Mouse (Mus musculus): ENCODE results near the gene Postn. TPM values are rescaled to one million over a fixed set of nuclear protein-coding genes. Genes with fewer than 3 reads are reported as not detected.

Postn gene
- total RNA-seq, 4 experiments from 2014 or later, result 32.5 to 65.1 (median 45.4) TPM

DNA sequence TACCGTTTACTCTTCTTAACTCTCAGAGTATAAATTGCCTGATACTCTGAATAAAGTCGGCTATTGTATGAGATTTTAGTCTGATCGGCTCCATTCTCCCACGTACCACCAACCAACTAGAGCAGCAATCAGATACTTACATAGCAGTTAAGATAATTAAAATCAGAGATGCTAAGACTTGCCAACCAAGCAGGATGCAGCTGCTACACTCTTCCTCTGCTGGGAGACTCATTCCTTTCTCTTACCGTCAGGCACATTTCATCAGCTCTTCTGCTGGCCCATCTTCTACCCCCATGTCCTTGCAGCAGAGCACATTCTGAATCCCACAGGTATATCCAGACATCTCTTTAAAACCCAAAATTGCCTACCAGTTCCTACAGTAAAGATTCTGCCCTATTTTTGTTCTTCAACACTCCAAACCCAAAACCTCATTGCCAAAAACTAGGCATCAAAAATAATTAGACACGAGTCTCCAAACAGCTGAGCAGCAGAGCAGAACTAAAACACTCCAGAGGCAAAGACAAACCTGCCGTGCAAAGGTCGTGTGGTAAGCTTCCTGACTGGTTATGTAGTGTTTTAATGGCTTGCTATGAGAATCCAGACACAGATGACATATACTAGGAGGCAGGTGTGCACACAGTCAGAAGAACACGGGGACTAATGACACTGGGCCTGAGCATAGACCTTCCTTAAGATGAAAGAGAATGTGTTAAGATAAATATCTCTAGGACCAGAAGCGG is 59.5 kb downstream of the Postn start:
- no peak for DNase-seq

DNA sequence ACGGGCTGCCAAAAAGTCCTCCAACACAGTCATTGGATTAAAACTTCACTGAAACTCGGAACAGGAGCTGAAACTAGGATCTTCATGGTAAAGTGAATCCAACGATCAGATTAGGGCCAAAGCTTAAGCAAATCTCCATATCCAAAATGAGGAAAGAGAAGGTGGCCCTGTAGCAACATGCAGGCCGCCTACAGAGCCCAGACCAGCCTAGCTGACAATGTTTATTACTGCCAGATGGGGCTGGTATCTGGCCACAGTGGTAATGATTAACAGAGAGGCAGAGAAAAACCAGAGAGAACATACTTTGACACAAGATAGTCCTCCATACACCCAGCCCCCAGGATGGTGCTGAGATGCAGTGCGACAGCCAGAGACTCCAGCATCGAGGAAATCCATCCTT is 60.1 kb downstream of the Postn start:
- DNase-seq, result no peak

DNA sequence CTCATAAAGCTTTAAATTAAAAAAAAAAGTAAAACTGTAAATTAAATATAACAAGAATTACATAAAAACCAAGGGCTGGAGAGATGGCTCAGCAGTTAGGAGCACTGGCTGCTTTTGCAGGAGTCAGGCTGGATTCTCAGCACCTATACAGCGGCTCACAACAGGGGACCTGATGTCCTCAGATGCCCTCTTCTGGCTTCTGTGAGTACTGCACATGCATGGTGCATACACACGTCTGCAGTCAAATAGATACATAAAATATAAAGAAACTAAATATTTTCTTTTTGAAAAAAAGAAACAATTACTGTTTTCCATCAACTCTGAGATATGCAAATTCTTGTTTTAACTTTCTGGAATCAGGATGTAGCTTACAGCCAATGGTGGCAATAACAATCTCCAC is 60.8 kb downstream of the Postn start:
- no peak for DNase-seq

DNA sequence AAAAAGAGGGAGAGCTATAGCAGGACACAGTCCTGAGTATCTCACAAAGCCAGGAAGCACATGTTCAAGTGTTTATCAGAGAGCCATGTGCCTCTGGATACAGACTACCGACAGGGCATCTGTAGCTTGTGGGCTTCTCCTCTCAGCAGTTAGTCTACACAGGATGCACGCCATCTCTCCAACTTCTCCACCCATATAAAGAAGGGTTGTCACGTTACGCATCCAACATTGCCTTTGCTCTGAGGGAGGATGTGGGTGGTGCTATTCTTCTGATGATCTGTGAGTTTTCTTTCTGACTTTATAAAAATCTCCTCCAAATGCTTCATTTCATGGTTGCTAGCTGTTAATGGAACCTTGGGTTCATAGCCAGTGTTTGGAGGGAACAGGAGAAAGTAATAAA is 63.2 kb downstream of the Postn start:
- DNase-seq, result no peak

DNA sequence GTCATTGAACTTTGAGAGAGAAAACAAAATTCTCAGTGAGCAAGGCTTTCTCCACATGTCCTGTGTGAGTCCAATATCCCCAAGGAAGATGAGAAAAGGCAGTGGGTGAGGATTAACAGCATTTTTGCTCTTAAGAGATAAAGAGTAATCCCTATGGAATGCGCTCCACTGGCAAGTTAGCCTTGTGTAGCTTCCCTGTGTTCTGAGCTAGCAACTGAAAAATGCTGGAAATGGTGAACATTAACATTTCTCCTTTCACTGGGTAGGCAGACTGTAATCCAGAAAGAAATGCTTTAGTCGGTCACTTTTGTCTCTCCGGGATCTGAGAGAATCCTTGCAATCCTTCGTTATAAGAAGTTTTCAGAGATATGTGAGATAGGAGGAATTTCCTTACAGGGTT is 70.8 kb downstream of the Postn start:
- DNase-seq, result no peak

DNA sequence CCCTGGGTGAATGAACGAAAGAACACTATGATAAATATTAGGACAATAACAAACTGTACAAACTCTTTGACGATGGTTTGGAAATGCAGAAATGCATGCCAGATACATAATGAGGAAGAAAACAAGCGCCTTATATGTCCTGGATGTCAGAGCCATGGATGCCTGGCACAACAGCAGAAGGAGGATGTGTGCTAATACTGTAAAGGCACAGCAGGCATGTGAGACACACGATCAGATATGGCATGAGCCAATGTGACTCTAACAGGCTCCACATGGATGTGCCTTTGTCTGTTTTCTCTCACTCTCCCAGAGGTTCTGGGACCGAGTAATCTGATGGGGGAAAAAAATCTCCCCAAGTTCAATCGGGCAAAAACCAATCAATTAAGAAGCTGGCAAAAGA is 71.3 kb downstream of the Postn start:
- DNase-seq, result no peak

DNA sequence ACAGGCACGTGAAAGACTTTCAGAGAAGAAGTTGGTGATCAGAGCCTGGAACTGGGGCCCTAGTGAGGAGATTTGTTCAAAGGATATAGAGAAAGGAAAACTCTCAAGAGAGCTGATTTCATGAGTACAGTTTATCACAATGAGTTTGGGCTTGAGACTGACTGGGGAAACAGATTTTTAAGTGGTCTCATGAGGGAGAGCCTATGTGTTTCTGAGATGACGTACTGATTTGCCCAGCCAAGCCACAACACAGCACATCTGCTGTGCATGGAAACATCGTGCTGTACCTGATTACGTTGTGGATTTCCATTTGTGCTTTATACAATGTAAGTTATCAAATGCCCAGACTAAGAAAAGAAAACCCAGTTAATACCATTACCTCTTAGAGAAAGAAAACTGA is 71.7 kb downstream of the Postn start:
- no peak for DNase-seq

DNA sequence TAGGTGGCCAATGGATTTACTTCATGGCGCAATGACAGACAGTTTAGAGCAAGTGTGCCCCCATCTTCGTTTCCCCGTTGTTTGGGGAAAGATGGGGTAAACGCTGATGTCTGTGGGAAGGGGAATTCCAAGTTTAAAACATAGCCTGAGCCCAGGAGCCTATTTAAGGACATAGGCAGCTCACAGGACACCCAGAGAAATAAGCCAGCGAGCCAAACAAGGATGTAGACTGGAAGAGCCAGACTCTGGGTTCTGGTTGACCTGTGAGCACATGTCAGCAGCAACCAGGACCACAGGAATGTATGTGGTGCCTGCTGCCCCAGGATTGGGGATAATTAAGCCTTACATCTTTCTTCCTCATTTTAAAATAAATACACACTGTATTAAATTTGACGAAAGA is 73.7 kb downstream of the Postn start:
- no peak for DNase-seq

DNA sequence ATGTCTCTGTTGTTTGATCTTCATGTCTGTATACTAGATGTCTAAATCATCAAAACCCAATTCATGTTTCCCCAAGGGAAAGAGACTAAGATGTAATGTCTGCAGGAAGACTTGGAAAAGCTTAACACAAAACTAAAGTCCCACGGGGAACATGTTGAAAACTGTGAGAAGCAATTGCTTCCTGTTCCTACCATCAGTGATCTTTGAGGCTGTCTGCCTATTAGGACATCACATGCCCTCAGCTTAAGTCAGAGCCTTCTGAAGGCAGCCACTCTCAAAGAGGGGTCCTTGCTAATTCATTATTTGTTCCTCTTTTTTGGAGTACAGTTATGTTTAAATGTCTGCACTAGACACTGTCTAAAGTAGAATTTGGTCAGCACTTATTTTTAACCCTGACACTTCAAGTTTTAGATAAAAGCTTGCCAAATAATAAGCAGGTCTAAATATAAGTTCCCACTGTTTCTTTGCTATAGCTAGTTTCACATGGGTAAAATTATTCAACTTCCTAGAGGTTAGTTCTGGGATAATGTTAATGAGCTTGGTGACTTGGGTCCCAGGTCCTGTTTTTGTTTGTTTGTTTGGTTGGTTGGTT is 75.6 kb downstream of the Postn start:
- no peak for DNase-seq

Other genes starting within 250 kb of the Postn start
- gene Trpc4, start 205.1 kb upstream of the Postn start, total RNA-seq (2022), result under 1 TPM; 0.37 to 0.84 (median 0.43) TPM

Measured in adrenal gland, adult 8-10 months (tissue).